Mouse (Mus musculus) spleen, postnatal 10 days (tissue): ENCODE results near the gene Ibsp.

ENCODE experiments used
- DNase-seq, 2 experiments: peaks; one replicate each; pipeline ENCODE4 v3.0.0; 2021 to 2022; ENCODE audit warnings: low spot score in 2 of 2

Gene Ibsp

GRCm38 (mm10) chr5:104342881-104343280 is 43.9 kb downstream of the Ibsp start:
- no peak for DNase-seq

GRCm38 (mm10) chr5:104344526-104345240 is 45.7 kb downstream of the Ibsp start:
- DNase-seq: no peak

- DNase-seq: no peak
These were observed 46.3 kb downstream of the Ibsp start for GRCm38 (mm10) chr5:104345241-104345630.

- no peak for DNase-seq
These were observed 52.1 kb downstream of the Ibsp start for GRCm38 (mm10) chr5:104351041-104351440.

GRCm38 (mm10) chr5:104351874-104352273 is 52.9 kb downstream of the Ibsp start:
- DNase-seq: no peak

GRCm38 (mm10) chr5:104357575-104357974 is 58.6 kb downstream of the Ibsp start:
- no peak for DNase-seq

GRCm38 (mm10) chr5:104358592-104358991 is 59.6 kb downstream of the Ibsp start:
- DNase-seq: no peak

GRCm38 (mm10) chr5:104359257-104359656 is 60.3 kb downstream of the Ibsp start:
- no peak for DNase-seq
